Mouse (Mus musculus) skeletal muscle tissue, postnatal 0 days (tissue): ENCODE data around the gene Atrx. TPM values are rescaled to one million over a fixed set of nuclear protein-coding genes. Genes with fewer than 3 reads are reported as not detected.

Experiments used
- polyA plus RNA-seq: library from polyadenylated mRNA; unstranded; fragments of >200 nt; fragmentation: Nextera tagmentation; extraction: Ambion mirVana; gene quantifications from 2 replicates; pipeline ENCODE4 v1.2.1, GENCODE M21; 2015

Gene Atrx
- polyA plus RNA-seq, result 57.5 and 66.0 TPM in 2 replicates

GRCm38 (mm10) chrX:105928861-105929477, at the start of gene Atrx:
TSS of gene Atrx (minus strand) at chrX:105929403.

DNA sequence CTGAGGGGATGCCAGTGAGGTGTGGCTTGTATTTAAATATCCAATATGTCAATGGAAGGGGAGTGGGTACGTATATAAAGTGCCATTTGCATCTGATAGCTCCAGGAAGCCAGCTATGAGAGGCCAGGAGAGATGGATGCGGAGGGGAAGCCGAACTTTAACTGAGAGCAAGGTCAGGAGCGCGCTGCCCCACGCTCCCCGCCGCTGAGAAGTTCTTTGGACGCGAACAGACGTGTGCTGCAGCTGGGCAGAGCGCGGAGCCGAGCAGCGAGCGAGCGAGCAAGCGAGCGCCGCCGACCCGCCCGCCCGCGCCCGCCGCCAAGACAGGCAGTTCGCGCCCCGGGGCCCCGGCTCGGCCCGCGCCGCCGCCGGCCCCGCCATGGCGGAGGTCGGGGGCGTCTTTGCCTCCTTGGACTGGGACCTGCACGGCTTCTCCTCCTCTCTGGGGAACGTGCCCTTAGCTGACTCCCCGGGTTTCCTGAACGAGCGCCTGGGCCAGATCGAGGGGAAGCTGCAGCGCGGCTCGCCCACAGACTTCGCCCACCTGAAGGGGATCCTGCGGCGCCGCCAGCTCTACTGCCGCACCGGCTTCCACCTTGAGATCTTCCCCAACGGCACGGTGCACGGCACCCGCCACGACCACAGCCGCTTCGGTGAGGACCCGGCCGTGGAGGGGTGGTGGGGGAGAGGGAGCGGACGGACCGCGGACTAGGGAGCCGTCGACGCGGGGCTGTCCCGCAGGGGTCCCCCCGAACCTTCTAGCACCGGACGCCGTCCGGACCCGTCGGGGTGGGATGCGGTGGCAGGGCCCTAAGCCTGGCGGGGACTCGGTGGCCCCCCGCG, 164.8 kb downstream of the Atrx start, which contains the start of gene Fgf16:
TSS of gene Fgf16 (plus strand) at position 118 of the 843 bp plus-strand sequence.

Other genes starting within 250 kb of the Atrx start
- gene Fgf16, start 165.1 kb downstream of the Atrx start, polyA plus RNA-seq, result 1.7 and 2.2 TPM in 2 replicates
- 18.6 and 21.6 TPM in 2 replicates for gene Magt1, start 82.5 kb upstream of the Atrx start, polyA plus RNA-seq
- 875 and 891 TPM in 2 replicates for gene Cox7b, start 86.3 kb upstream of the Atrx start, polyA plus RNA-seq
- gene Atp7a, start 97.9 kb upstream of the Atrx start, polyA plus RNA-seq, result 9.2 and 10.0 TPM in 2 replicates
- gene Tlr13, start 213.8 kb upstream of the Atrx start, polyA plus RNA-seq, result 0.76 and 0.78 TPM in 2 replicates